Mouse (Mus musculus) CH12.LX (cell line): Measurements from ENCODE around the gene Pfdn4.

Source experiments
- CHD2 ChIP-seq: IDR thresholded peaks from 2 replicates; pipeline ENCODE4 v1.6.1; 2011; ENCODE audit warnings: low read length, improper control_type of control experiment
- CTCF ChIP-seq, 2 experiments: IDR thresholded peaks in 1 of 2; conservative IDR thresholded peaks in 1 of 2; 2 replicates each; pipeline ENCODE4 v1.5.1; 2011 to 2012; ENCODE audit warnings: low read depth in 2 of 2, low read length in 2 of 2, improper control_type of control experiment in 1 of 2, inconsistent platforms in 1 of 2, mild to moderate bottlenecking in 1 of 2, moderate library complexity in 1 of 2
- MAX ChIP-seq: IDR thresholded peaks from 2 replicates; pipeline ENCODE4 v1.6.1; 2011; ENCODE audit warnings: low read length, improper control_type of control experiment
- USF2 ChIP-seq: conservative IDR thresholded peaks from 2 replicates; pipeline ENCODE4 v1.6.1; 2011; ENCODE audit warnings: low read depth, low read length, improper control_type of control experiment
- ZC3H11A ChIP-seq: IDR thresholded peaks from 2 replicates; pipeline ENCODE4 v1.6.1; 2012; ENCODE audit warnings: low read depth, mild to moderate bottlenecking, inconsistent platforms, low read length, improper control_type of control experiment

DNA sequence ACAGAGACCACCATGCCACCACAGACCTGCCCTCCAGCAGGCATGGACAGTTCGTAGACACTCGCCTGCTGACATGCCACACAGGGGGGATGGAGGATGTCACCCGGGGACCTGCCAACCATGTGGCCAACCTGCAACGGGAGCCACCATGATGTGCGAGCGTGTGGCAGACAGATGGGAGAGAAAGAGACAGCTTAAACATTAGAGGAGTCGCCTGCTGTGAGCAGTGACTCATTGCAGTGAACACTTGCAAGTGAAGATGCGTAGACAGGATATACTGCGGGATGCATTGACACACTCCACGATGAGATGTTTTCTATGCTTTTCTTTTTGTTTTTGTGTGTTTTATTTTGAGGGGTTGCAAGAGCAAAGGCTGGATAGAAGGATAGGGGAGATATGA is 48.6 kb upstream of the Pfdn4 start:
- TF ChIP-seq USF2 (no peak), ZC3H11A (no peak), CTCF (conservative IDR thresholded peaks at IDR 0.05 in 1 of 2, IDR thresholded peaks at IDR 0.05 in 1 of 2; ENCODE audit: low read depth in 2 of 2, low read length in 2 of 2) (no peak), MAX (no peak), CHD2 (no peak)
